Mouse (Mus musculus): Measurements from ENCODE around the gene Sorbs1. TPM values are rescaled to one million over a fixed set of nuclear protein-coding genes. Genes with fewer than 3 reads are reported as not detected.

Gene Sorbs1
- total RNA-seq, 4 experiments from 2014 or later, result 758 to 979 (median 853) TPM

- DNase-seq (ENCODE audit: low spot score), result no peak
Measured at GRCm38 (mm10) chr19:40409500-40410035, 104.0 kb downstream of the Sorbs1 start.

- no peak for DNase-seq (ENCODE audit: low spot score)
Measured at GRCm38 (mm10) chr19:40407186-40407585, 106.4 kb downstream of the Sorbs1 start.

- DNase-seq (ENCODE audit: low spot score), result no peak
Measured at GRCm38 (mm10) chr19:40406661-40407060, 106.9 kb downstream of the Sorbs1 start.

GRCm38 (mm10) chr19:40405808-40406207 is 107.8 kb downstream of the Sorbs1 start:
- peak; percentile 68 for DNase-seq (ENCODE audit: low spot score)

- no peak for DNase-seq (ENCODE audit: low spot score)
Measured at GRCm38 (mm10) chr19:40404582-40404981, 109.0 kb downstream of the Sorbs1 start.

- DNase-seq (ENCODE audit: low spot score), result no peak
Measured at GRCm38 (mm10) chr19:40403999-40404398, 109.6 kb downstream of the Sorbs1 start.

- DNase-seq (ENCODE audit: low spot score), result no peak
Measured at GRCm38 (mm10) chr19:40402155-40402963, 111.2 kb downstream of the Sorbs1 start.

- DNase-seq (ENCODE audit: low spot score), result no peak
Measured at GRCm38 (mm10) chr19:40401213-40401612, 112.4 kb downstream of the Sorbs1 start.

GRCm38 (mm10) chr19:40400426-40401030 is 113.1 kb downstream of the Sorbs1 start:
- DNase-seq (ENCODE audit: low spot score), result no peak

GRCm38 (mm10) chr19:40395757-40396661 is 117.6 kb downstream of the Sorbs1 start:
- DNase-seq (ENCODE audit: low spot score), result peak; percentile 76

GRCm38 (mm10) chr19:40395321-40395695 is 118.3 kb downstream of the Sorbs1 start:
- no peak for DNase-seq (ENCODE audit: low spot score)

- DNase-seq (ENCODE audit: low spot score), result peak; percentile 80
Measured at GRCm38 (mm10) chr19:40394555-40395320, 118.8 kb downstream of the Sorbs1 start.

GRCm38 (mm10) chr19:40392795-40393392 is 120.7 kb downstream of the Sorbs1 start:
- DNase-seq (ENCODE audit: low spot score), result no peak

GRCm38 (mm10) chr19:40391469-40391868 is 122.1 kb downstream of the Sorbs1 start:
- DNase-seq (ENCODE audit: low spot score), result peak; percentile 80

GRCm38 (mm10) chr19:40386916-40387315 is 126.7 kb downstream of the Sorbs1 start:
- DNase-seq (ENCODE audit: low spot score), result no peak

- no peak for DNase-seq (ENCODE audit: low spot score)
Measured at GRCm38 (mm10) chr19:40385334-40385733, 128.2 kb downstream of the Sorbs1 start.

GRCm38 (mm10) chr19:40383931-40384330 is 129.6 kb downstream of the Sorbs1 start:
- no peak for DNase-seq (ENCODE audit: low spot score)

- no peak for DNase-seq (ENCODE audit: low spot score)
Measured at GRCm38 (mm10) chr19:40380656-40381055, 132.9 kb downstream of the Sorbs1 start.

GRCm38 (mm10) chr19:40380005-40380404 is 133.6 kb downstream of the Sorbs1 start:
- DNase-seq (ENCODE audit: low spot score), result no peak

GRCm38 (mm10) chr19:40379081-40379480 is 134.5 kb downstream of the Sorbs1 start:
- no peak for DNase-seq (ENCODE audit: low spot score)

GRCm38 (mm10) chr19:40377632-40378031 is 135.9 kb downstream of the Sorbs1 start:
- peak; percentile 75 for DNase-seq (ENCODE audit: low spot score)

All from heart, adult 8-10 months (tissue).